Comparison of ENCODE assay signal across 28 mouse cellular contexts in the genomic region with DNA sequence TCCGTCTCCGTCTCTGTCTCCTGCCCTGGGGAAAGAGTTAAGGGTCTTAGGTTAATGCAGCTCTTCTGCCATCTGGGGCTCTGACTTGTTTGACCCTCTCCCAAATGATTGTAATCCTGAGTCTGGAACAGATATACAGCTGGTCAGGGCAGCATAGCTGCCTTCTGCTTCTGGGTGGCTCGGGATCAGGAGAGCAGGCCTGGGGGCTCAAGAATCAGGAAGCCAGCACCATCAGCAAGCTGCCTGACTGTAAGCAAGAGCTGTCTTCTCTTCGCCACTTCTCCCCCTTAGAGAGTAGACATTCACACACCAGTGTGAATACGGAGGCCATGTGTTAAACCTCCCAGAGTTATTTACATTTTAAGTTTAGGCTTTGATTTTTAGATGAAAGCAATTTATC. TPM values are rescaled to one million over a fixed set of nuclear protein-coding genes. Genes with fewer than 3 reads are reported as not detected.
DNase-seq lines count a peak whose midpoint lies in the region; ATAC-seq and TF ChIP-seq lines count a peak whose summit lies in the region.
"Had no signal": no experiment of that assay in that cellular context is flagged by ENCODE, and none has a peak within 500 bp of the region (broad histone marks: within the 10 kb centered on the region; RNA-seq: fewer than 3 reads in every experiment).

No protein-coding gene starts in this region.

- H3K9me3 ChIP-seq in intestine, embryonic 15.5 days: no peaks in the 10 kb centered on the region
- H3K9me3 ChIP-seq in intestine, postnatal 0 days (ENCODE audit: control insufficient read depth): no peaks in the 10 kb centered on the region
- H3K9me3 ChIP-seq in neural tube, embryonic 15.5 days (replicated peaks): 0 out of 2 replicates have a peak, but pooled peaks cover 3% of the 10 kb centered on the region
- no peaks in the 10 kb centered on the region for H3K9me3 ChIP-seq in embryonic facial prominence, embryonic 12.5 days
- H3K9me3 ChIP-seq: forebrain, embryonic 12.5 days; midbrain, embryonic 15.5 days; stomach, embryonic 15.5 days had no signal

- DNase-seq in neural tube, embryonic 10.5 days (ENCODE audit: extremely low spot score, low spot score): peak; percentile 19
- peak; percentile 48 for DNase-seq in yolk sac, embryonic 10.5 days (ENCODE audit: low spot score)
- DNase-seq in right cerebral cortex, postnatal 14 days: no peak
- DNase-seq: adrenal gland, adult 8-10 months; B cell, adult 2 months; cerebellum, adult 18-20 months; cerebellum, postnatal 14 days; gastrocnemius, postnatal 25 days; heart, postnatal 4 days; kidney, adult 2 months; kidney, postnatal 14 days; left cerebral cortex, postnatal 4 days; liver; lung, postnatal 14 days; right cerebral cortex, adult 18-20 months; thymus, postnatal 14 days had no signal

- no peaks in the 10 kb centered on the region for H3K27me3 ChIP-seq in intestine, embryonic 15.5 days (replicated peaks)
- 0 out of 2 replicates have a peak, but pooled peaks cover 3% of the 10 kb centered on the region for H3K27me3 ChIP-seq in intestine, postnatal 0 days (replicated peaks; ENCODE audit: control insufficient read depth, insufficient read depth, low read length)
- H3K27me3 ChIP-seq in neural tube, embryonic 15.5 days (replicated peaks): 0 out of 2 replicates have a peak, but pooled peaks cover 2% of the 10 kb centered on the region
- no peaks in the 10 kb centered on the region; the same call in 1 of the 2 replicates for H3K27me3 ChIP-seq in embryonic facial prominence, embryonic 12.5 days
- H3K27me3 ChIP-seq: stomach, embryonic 15.5 days had no signal

- TF ChIP-seq CTCF in intestine, postnatal 0 days (IDR thresholded peaks at IDR 0.05; ENCODE audit: low read depth): no peak

- no peak overlapping the region for H3K27ac ChIP-seq in intestine, embryonic 15.5 days
- no peak overlapping the region for H3K27ac ChIP-seq in intestine, postnatal 0 days (ENCODE audit: low read depth, low read length)
- no peak overlapping the region for H3K27ac ChIP-seq in neural tube, embryonic 15.5 days (replicated peaks)
- peak overlapping the region; percentile 68 for H3K27ac ChIP-seq in embryonic facial prominence, embryonic 12.5 days
- H3K27ac ChIP-seq: forebrain, embryonic 12.5 days; midbrain, embryonic 15.5 days; stomach, embryonic 15.5 days had no signal

- no peaks in the 10 kb centered on the region for H3K36me3 ChIP-seq in intestine, embryonic 15.5 days
- H3K36me3 ChIP-seq in intestine, postnatal 0 days (ENCODE audit: control insufficient read depth, insufficient read depth): no peaks in the 10 kb centered on the region
- H3K36me3 ChIP-seq in neural tube, embryonic 15.5 days: no peaks in the 10 kb centered on the region
- no peaks in the 10 kb centered on the region for H3K36me3 ChIP-seq in embryonic facial prominence, embryonic 12.5 days
- H3K36me3 ChIP-seq: forebrain, embryonic 12.5 days; midbrain, embryonic 15.5 days; stomach, embryonic 15.5 days had no signal

- 0 out of 2 replicates have a peak overlapping the region, but pooled peaks have one; percentile 17 for H3K4me2 ChIP-seq in intestine, embryonic 15.5 days (replicated peaks)
- H3K4me2 ChIP-seq in intestine, postnatal 0 days (replicated peaks; ENCODE audit: low read depth): no peak overlapping the region
- H3K4me2 ChIP-seq in neural tube, embryonic 15.5 days: no peak overlapping the region
- peak overlapping the region; percentile 19; the same call in 1 of the 2 replicates for H3K4me2 ChIP-seq in embryonic facial prominence, embryonic 12.5 days (replicated peaks)
- H3K4me2 ChIP-seq: forebrain, embryonic 12.5 days; midbrain, embryonic 15.5 days had no signal

- H3K4me1 ChIP-seq in intestine, embryonic 15.5 days (replicated peaks): no peaks in the 10 kb centered on the region; the same call in 1 of the 2 replicates
- no peaks in the 10 kb centered on the region for H3K4me1 ChIP-seq in intestine, postnatal 0 days (replicated peaks; ENCODE audit: control insufficient read depth, insufficient read depth, low read length)
- H3K4me1 ChIP-seq in neural tube, embryonic 15.5 days: no peaks in the 10 kb centered on the region
- H3K4me1 ChIP-seq in embryonic facial prominence, embryonic 12.5 days: peaks cover 21% of the 10 kb centered on the region
- H3K4me1 ChIP-seq: midbrain, embryonic 15.5 days; stomach, embryonic 15.5 days had no signal

- H3K4me3 ChIP-seq in intestine, embryonic 15.5 days (replicated peaks): no peak overlapping the region
- no peak overlapping the region for H3K4me3 ChIP-seq in intestine, postnatal 0 days (ENCODE audit: low read depth, low read length)
- H3K4me3 ChIP-seq in neural tube, embryonic 15.5 days (replicated peaks): no peak overlapping the region
- H3K4me3 ChIP-seq in embryonic facial prominence, embryonic 12.5 days: no peak overlapping the region
- H3K4me3 ChIP-seq: erythroblast, embryonic 14.5 days; forebrain, embryonic 12.5 days; midbrain, embryonic 15.5 days; myocyte; stomach, embryonic 15.5 days had no signal

- 34% methylated on average over 5 of the region's 5 CpGs for WGBS in intestine, embryonic 15.5 days
- WGBS in intestine, postnatal 0 days: 68% methylated on average over 5 of the region's 5 CpGs
- 68% methylated on average over 5 of the region's 5 CpGs for WGBS in neural tube, embryonic 15.5 days
- WGBS in embryonic facial prominence, embryonic 12.5 days: 20% methylated on average over 5 of the region's 5 CpGs

- no peak overlapping the region for H3K9ac ChIP-seq in intestine, embryonic 15.5 days
- H3K9ac ChIP-seq in intestine, postnatal 0 days (ENCODE audit: low read depth, low read length): no peak overlapping the region
- H3K9ac ChIP-seq in neural tube, embryonic 15.5 days (replicated peaks): no peak overlapping the region
- H3K9ac ChIP-seq in embryonic facial prominence, embryonic 12.5 days: no peak overlapping the region
- H3K9ac ChIP-seq: forebrain, embryonic 12.5 days; liver, postnatal 0 days; midbrain, embryonic 15.5 days; stomach, embryonic 15.5 days had no signal

- no peak for ATAC-seq in intestine, embryonic 15.5 days
- ATAC-seq in intestine, postnatal 0 days: no peak
- ATAC-seq in neural tube, embryonic 15.5 days (ENCODE audit: low FRiP score): no peak
- ATAC-seq in embryonic facial prominence, embryonic 12.5 days (ENCODE audit: insufficient number of reproducible peaks, insufficient read depth, low FRiP score, low TSS enrichment): no peak
- ATAC-seq: activated CD4-positive, CD25-positive, alpha-beta regulatory T cell, adult 4 months; hindbrain, embryonic 16.5 days; liver, postnatal 0 days; midbrain, embryonic 15.5 days had no signal

RNA-seq across cellular contexts. Expression of a gene that starts 25.9 kb away (rescaled TPM):
- polyA plus RNA-seq in intestine, embryonic 15.5 days (2015; fragmentation: Nextera tagmentation; extraction: Ambion mirVana): 1.8 TPM in 2 replicates
- polyA plus RNA-seq in intestine, postnatal 0 days (2015; fragmentation: Nextera tagmentation; extraction: Ambion mirVana): 1.9 and 2.4 TPM in 2 replicates
- 0.74 and 1.0 TPM in 2 replicates for polyA plus RNA-seq in neural tube, embryonic 15.5 days (2015; fragmentation: Nextera tagmentation; extraction: Ambion mirVana)
- polyA plus RNA-seq in embryonic facial prominence, embryonic 12.5 days (2016; fragmentation: Nextera tagmentation; extraction: Ambion mirVana): 0.76 and 1.2 TPM in 2 replicates

Comparison
In these comparisons a context has a peak if more than half of its experiments do, and no peak if none do; other contexts are left out.
1. H3K4me2 ChIP-seq: peak in intestine, embryonic 15.5 days (single experiment) and embryonic facial prominence, embryonic 12.5 days (single experiment); none in intestine, postnatal 0 days (single experiment) and neural tube, embryonic 15.5 days (single experiment).